Mouse (Mus musculus) c-Kit-positive CD71-negative TER-119-negative erythroid progenitor cells, embryonic 14.5 days (primary cell): ENCODE results near the gene Noa1.

Source experiments
- DNase-seq: peaks from one replicate; pipeline ENCODE4 v3.0.0-alpha.2; 2013; ENCODE audit warnings: low read depth

Noa1 gene

DNA sequence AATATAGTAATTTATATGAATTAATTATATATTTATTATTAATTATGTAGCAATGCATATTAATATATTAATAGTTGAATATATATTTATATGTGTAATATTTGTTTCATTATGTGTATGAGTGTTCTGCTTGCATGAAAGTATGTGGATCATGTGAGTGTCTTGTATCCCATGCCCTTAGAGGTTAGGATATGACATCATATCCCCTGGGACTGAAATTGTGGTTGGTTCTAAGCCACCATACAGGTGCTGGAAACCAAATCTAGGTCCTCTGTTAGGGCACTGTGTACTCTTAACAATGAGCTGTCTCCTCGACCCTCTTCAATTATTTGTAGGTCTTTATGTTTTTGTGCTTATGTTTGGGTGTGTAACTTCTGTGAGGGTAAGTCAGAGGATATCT is 56.7 kb downstream of the Noa1 start:
- no peak for DNase-seq

DNA sequence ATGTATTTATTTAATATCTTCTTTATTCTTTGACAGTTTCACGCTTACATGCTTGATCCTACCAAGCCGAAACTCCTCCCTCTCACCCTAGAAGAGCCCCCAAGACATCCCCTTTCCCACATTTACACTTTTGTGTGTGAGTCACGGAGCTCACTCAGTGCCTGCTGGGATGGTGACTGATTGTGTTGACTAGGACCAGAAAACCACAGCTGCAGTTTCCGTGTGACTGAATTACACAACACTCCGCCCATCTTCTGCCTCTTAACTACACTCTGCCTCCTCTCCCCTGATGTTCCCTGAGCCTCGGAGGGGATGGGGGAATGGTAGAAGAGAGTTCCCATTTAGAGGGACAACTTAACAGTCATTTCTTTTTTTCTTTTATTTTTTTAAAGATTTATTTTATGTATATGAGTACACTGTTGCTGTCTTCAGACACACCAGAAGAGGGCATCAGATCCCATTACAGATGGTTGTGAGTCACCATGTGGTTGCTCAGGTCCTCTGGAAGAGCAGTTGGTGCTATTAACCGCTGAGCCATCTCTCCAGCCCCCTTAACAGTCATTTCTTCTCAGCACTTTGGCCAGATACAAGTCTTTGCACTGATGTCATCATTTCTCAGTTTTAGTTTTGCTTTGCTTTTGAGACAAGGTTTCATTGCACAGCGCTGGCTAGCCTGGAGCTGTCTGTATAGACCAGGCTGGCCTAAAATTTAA is 57.6 kb downstream of the Noa1 start:
- no peak for DNase-seq

DNA sequence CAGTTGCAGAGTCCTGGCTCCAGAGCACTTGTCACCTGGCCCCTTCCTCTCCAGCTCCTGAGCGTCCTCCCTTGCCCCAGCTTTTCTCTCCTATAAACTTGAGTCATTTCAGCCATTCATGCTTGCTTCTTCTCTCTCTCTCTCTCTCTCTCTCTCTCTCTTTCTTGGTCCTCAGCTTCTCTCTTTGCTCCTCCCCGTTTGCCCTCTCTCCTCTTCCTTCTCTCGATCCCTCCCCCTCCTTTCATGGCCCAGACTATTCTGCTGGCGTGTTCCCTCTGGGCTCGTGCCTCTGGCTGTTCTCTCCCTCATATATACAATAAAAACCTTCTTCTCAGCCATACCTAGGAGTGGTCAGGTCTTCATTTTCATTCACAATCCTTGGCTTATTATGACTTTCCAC is 58.2 kb downstream of the Noa1 start:
- no peak for DNase-seq

DNA sequence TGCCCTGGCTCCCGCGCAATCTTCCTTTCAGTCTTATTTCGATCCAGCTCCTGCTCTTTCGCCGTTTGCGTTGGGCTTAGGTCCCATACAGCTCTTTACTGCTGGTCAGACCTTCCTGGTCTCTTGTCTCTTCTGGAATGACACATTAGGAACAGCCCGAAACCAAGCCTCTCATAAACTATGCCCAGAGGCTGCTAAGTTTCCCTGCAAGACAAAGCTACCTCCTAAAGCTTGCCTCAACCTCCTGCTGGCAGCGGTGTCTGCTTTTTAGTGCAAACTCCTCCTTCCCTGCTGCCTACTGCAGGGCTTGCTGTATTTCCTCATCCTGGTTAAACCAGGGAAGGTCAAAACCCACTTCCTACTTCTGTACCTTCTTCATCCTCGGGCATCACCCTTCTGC is 59.8 kb downstream of the Noa1 start:
- DNase-seq = no peak

DNA sequence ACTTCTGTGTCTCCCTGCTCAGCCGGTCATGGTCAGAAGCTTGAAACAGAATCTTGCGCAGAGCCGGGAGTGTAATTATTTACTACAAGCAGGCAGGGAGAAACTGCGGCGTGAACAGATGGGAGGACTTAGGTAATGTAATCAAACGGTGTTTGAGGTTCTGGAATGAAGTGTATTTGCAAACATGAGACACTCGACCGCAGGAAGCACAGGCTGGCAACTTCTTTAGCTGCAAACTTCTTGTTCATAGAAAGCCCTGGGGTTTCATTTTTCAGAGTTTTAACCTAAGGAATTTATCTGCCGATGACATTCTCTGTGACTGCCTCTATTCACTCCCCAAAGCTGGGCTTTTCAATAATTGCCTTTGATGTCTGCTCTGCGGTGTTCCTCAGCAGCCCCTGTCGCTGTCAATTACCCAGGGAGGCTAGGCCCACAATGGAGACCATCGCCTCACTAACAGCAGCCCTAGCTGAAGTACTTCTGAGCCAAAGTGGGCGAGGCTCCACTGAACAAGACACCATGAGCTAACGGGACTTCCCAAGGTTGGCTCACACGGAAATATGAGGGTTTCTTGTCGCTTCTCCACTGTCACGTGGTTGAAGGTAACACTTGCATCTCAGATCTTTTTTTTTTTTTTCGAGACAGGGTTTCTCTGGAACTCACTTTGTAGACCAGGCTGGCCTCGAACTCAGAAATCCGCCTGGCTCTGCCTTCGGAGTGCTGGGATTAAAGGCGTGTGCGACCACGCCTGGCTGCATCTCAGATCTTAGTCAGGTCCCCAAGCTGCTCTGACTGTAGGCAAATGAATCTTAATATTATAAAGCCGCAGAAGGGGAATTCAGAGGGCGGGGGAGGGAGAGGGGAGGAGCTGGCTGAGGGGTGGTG is 63.9 kb downstream of the Noa1 start:
- no peak for DNase-seq

DNA sequence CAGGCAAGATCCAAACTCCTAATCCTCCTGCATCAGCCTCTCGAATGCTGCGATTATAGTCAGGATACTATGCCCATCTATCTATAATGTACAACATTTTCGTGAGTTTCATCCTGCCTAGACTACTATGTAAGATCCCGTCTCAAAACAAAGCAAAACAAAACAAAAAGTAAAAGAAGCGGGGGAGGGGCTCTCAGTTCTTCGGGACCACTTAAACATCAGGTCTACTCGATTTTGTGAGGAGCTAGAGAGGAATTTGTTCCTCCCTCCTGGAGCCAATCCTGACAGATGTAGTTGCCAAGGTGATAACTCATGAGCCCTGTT is 64.5 kb downstream of the Noa1 start:
- DNase-seq = no peak

DNA sequence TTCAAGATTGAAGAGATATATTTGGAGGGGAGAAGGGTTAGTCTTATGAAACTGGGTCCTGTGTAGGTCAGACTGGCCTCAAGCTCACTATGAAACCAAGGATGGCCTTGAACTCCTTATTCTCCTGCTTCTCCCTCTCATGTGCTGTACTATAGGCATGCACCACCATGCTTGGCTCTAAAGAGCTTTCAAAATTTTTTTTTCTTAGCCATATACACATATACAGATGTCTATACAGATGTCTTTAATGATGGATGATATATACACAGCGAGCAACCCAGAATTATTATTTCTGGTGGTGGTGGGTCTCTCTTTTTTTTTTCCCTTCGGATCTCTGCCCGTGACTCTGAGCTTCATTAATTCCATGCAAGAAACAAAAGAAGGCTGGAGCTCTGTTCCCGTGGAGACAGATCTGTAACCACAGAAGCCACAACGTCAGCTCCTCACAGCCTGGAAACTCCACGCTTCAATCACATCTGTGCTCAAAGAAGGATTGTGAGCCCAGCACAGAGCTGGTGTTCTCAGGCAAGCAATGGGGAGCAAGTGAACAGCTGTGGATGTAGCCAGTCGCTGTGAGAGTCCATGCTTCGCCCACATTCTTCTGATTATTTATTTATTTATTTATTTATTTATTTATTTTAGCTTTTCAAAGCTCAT is 65.4 kb downstream of the Noa1 start:
- DNase-seq = no peak
